Mouse (Mus musculus): ENCODE data around the gene Cldn9. TPM values are rescaled to one million over a fixed set of nuclear protein-coding genes. Genes with fewer than 3 reads are reported as not detected.
A peak's percentile ranks its signal among the peaks of the same experiment; 100 is the strongest.

The Cldn9 gene
- polyA plus RNA-seq, 1 experiment from 2014 or later, result 0.23 TPM

DNA sequence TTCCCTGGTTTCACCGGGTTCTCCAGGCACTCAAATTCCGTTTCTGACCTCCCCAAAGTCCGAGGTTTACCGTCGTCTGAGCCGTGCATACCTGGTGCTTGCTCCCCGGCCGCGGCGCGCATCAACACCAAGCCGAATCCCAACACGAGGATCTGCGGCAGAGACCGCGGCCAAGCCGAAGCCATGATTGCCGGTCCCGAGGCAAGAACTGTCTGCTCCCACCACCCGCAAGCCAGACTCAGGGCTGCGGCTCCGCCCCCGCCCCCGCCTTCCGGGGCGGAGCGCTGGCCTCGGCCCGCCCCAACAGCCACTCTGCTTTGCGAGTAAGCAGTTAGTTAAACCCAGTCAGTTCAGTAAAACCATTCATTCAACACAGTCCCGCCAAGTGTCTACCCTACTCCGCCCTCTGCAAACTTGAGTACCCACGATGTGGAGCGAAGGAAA lies 6.6 kb downstream of the Cldn9 start, which contains the start of gene Tnfrsf12a:
Gene Tnfrsf12a, minus strand, starts transcription at position 233 of the 444 bp plus-strand sequence.
- peaks cover 23% of the 10 kb centered on the region for H3K27me3 ChIP-seq (replicated peaks; ENCODE audit: control insufficient read depth, insufficient read depth, low read length)
- no peaks in the 10 kb centered on the region for H3K9me3 ChIP-seq (ENCODE audit: control insufficient read depth)
- under 1% methylated on average over 34 of the region's 34 CpGs for WGBS
- H3K4me1 ChIP-seq (replicated peaks; ENCODE audit: control insufficient read depth, insufficient read depth, low read length), result peaks cover 35% of the 10 kb centered on the region
- 0 out of 2 replicates have a peak, but pooled peaks have one; percentile 22 for ATAC-seq
- H3K9ac ChIP-seq (ENCODE audit: low read depth, low read length), result peak within 1 kb of the TSS; percentile 59
- H3K4me3 ChIP-seq (ENCODE audit: low read depth, low read length), result peak within 1 kb of the TSS; percentile 65
- no peaks in the 10 kb centered on the region for H3K36me3 ChIP-seq (ENCODE audit: control insufficient read depth, insufficient read depth)
- peak within 1 kb of the TSS; percentile 76 for H3K27ac ChIP-seq (ENCODE audit: low read depth, low read length)
- no peak for TF ChIP-seq CTCF (IDR thresholded peaks at IDR 0.05; ENCODE audit: low read depth)
- peak within 1 kb of the TSS; percentile 97 for H3K4me2 ChIP-seq (replicated peaks; ENCODE audit: low read depth)

DNA sequence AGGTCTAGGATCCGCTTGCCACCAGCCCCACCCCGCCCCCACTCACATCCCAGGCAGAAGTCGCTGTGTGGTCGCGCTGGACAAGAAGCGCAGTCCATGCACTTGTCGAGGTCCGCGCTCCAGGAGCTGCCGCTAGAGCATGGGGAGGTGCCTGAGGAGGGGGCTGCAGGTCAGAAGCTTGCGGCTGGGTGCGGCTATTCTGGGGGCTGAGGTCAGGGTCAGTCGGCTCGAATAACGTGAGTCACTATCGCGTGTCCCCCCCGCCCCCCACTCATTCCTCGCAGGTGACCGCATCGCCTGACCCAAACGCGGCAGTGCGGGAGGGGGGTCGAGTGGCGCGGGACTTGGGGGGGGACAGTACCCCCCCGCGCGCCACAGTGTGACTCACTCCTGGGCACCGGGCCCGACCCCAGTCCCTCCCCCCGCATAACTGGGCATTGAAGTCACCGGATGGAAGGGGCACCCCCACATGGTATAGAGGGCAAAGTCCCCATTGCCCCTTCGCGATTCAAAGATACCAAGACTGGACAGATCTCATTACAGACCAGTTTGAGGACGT lies 7.3 kb downstream of the Cldn9 start:
- Histone ChIP-seq H3K4me1 (replicated peaks; ENCODE audit: control insufficient read depth, insufficient read depth, low read length) (peaks cover 31% of the 10 kb centered on the region), H3K36me3 (ENCODE audit: control insufficient read depth, insufficient read depth) (no peaks in the 10 kb centered on the region)

DNA sequence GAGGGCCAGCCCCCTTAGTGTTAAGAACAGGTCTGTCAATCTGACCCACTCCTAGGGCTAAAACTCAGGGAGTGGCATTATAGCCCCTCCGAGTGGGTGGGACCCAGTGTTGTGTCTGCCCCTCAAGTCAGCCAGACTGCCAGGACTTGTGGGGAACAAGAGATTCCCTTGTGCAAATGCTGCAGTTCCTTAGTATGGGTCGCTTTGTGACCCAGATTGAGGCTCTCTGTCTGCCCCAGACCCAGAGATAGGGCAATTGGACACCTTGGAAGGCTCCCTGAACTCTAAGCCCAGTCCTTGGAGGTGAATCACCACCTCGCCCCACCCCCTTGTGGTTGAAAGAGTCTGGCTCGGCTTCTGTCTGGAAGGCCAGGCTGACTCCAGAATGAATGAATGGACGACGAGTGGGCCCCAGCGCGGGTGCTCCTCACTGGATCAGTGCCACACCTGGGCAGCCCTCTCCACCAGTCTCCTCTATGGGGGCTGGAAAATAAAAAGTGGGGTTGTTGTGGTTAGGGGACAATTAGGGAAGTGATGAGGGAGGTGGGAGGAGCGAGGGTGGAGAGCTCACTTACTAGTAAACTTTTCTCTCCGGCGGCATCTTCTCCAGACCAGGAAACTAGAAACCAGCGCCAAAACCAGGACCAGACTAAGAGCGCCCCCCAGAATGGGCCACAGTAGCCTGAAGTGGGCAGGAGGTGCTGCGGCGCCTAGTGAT lies 8.1 kb downstream of the Cldn9 start:
- peak overlapping the region; percentile 28; the same call in 1 of the 2 replicates for H3K27ac ChIP-seq (ENCODE audit: low read depth, low read length)
- H3K4me1 ChIP-seq (replicated peaks; ENCODE audit: control insufficient read depth, insufficient read depth, low read length), result peaks cover 28% of the 10 kb centered on the region
- peak overlapping the region; percentile 97 for H3K4me2 ChIP-seq (replicated peaks; ENCODE audit: low read depth)
- whole genome bisulfite sequencing, result 16% methylated on average over 15 of the region's 15 CpGs
- no peaks in the 10 kb centered on the region for H3K36me3 ChIP-seq (ENCODE audit: control insufficient read depth, insufficient read depth)
- peak; percentile 54 for TF ChIP-seq CTCF (IDR thresholded peaks at IDR 0.05; ENCODE audit: low read depth)
- no peaks in the 10 kb centered on the region for H3K9me3 ChIP-seq (ENCODE audit: control insufficient read depth)
- peak; percentile 16; the same call in 1 of the 2 replicates for ATAC-seq
- no peak overlapping the region for H3K9ac ChIP-seq (ENCODE audit: low read depth, low read length)
- peak overlapping the region; percentile 65 for H3K4me3 ChIP-seq (ENCODE audit: low read depth, low read length)
- peaks cover 19% of the 10 kb centered on the region for H3K27me3 ChIP-seq (replicated peaks; ENCODE audit: control insufficient read depth, insufficient read depth, low read length)

More for the DNA sequence above, 7.3 kb downstream of the Cldn9 start:
- Histone ChIP-seq H3K27ac (ENCODE audit: low read depth, low read length) (peak overlapping the region; percentile 76), H3K27me3 (replicated peaks; ENCODE audit: control insufficient read depth, insufficient read depth, low read length) (peaks cover 23% of the 10 kb centered on the region), H3K4me3 (ENCODE audit: low read depth, low read length) (peak overlapping the region; percentile 65), H3K9me3 (ENCODE audit: control insufficient read depth) (no peaks in the 10 kb centered on the region), H3K4me2 (replicated peaks; ENCODE audit: low read depth) (peak overlapping the region; percentile 97), H3K9ac (ENCODE audit: low read depth, low read length) (peak overlapping the region; percentile 59)
- no peak for TF ChIP-seq CTCF (IDR thresholded peaks at IDR 0.05; ENCODE audit: low read depth)
- 2% methylated on average over 37 of the region's 37 CpGs for WGBS
- no peak for ATAC-seq

DNA sequence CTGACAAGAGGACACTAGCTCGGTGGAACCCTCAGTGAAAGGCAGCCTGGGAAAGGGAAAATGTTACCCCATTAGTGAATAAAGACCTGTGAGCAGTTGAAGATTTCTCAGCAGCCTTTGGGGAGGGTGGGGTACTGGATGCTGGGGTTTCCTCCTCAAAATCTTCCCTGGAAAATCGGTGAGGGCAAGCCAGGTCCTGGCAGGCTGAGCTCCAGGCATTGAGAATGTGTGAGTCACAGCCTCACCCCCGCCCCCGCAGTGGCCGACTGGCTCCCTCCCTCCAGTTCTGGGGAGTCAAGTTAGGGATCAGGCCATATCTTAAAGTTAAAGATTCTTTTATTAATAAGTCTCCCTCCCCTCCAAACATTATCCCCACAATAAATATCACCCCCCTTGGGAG lies 8.7 kb downstream of the Cldn9 start:
- Histone ChIP-seq H3K4me3 (ENCODE audit: low read depth, low read length) (no peak overlapping the region), H3K4me2 (replicated peaks; ENCODE audit: low read depth) (peak overlapping the region; percentile 97), H3K4me1 (replicated peaks; ENCODE audit: control insufficient read depth, insufficient read depth, low read length) (peaks cover 28% of the 10 kb centered on the region), H3K27ac (ENCODE audit: low read depth, low read length) (peak overlapping the region; percentile 60; the same call in 1 of the 2 replicates), H3K36me3 (ENCODE audit: control insufficient read depth, insufficient read depth) (peaks cover 2% of the 10 kb centered on the region; the same call in 1 of the 2 replicates), H3K9me3 (ENCODE audit: control insufficient read depth) (no peaks in the 10 kb centered on the region), H3K9ac (ENCODE audit: low read depth, low read length) (no peak overlapping the region), H3K27me3 (replicated peaks; ENCODE audit: control insufficient read depth, insufficient read depth, low read length) (peaks cover 14% of the 10 kb centered on the region)
- TF ChIP-seq CTCF (IDR thresholded peaks at IDR 0.05; ENCODE audit: low read depth), result no peak
- WGBS, result 36% methylated on average over 5 of the region's 5 CpGs
- no peak for ATAC-seq

DNA sequence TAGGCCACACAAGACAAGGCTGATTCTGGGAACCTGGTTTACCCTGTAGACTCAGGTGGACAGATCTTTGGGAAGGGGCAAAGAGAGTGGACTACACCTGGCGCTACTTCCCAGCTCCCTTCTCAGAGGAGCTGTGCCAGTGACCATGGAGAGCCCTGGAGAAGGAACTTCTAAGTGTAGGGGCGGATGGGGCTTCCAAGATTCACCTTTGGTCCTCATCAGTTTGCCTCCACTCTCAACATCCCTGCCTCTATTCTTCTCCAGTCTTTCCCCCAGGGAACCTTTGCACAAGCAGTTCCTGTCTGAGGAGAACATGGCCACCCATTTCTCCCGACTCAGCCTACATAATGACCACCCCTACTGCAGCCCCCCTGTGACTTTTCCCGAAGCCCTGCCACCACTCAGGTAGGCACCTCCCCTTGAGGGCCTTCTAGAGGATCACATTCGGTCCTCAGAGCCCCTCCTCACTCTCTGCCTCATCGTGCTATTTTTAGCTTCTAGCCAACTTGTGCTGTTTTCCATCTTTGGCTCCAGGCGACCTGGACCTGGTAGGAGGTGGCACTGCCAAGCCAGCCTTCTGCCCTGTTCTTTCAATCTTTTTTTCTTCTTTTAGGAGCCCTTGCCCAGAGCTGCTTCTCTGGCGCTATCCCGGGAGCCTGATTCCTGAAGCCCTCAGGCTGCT lies 9.4 kb downstream of the Cldn9 start:
- H3K4me1 ChIP-seq (replicated peaks; ENCODE audit: control insufficient read depth, insufficient read depth, low read length), result peaks cover 28% of the 10 kb centered on the region
- ATAC-seq, result no peak
- peak overlapping the region; percentile 50 for H3K9ac ChIP-seq (ENCODE audit: low read depth, low read length)
- H3K27ac ChIP-seq (ENCODE audit: low read depth, low read length), result peak overlapping the region; percentile 60
- no peaks in the 10 kb centered on the region for H3K9me3 ChIP-seq (ENCODE audit: control insufficient read depth)
- peak overlapping the region; percentile 97 for H3K4me2 ChIP-seq (replicated peaks; ENCODE audit: low read depth)
- H3K27me3 ChIP-seq (replicated peaks; ENCODE audit: control insufficient read depth, insufficient read depth, low read length), result peaks cover 8% of the 10 kb centered on the region
- TF ChIP-seq CTCF (IDR thresholded peaks at IDR 0.05; ENCODE audit: low read depth), result no peak
- WGBS, result 41% methylated on average over 9 of the region's 9 CpGs
- peaks cover 7% of the 10 kb centered on the region; the same call in 1 of the 2 replicates for H3K36me3 ChIP-seq (ENCODE audit: control insufficient read depth, insufficient read depth)
- H3K4me3 ChIP-seq (ENCODE audit: low read depth, low read length), result peak overlapping the region; percentile 80
